Mouse (Mus musculus) stomach, embryonic 16.5 days (tissue): ENCODE measurements at regions not wholly inside any gene's neighbourhood (a gene's known extent, or its start where the extent isn't known, plus 50 kb on each side); places are given as distances from the start of the nearest gene placed in this dataset.
"Not testable (repeated sequence)": the region's sequence is repeated elsewhere in the genome, so short reads cannot be mapped to it uniquely, and the experiment has no call there.

Experiments used
- ATAC-seq: fragments of 200-750 bp; cut with Nextera tagmentation; 2 replicates; pipeline ENCODE4 v1.8.0; 2017; ENCODE audit warnings: moderate number of reproducible peaks, moderate TSS enrichment; ENCODE audit not compliant: insufficient read depth, low FRiP score
- H3K27ac ChIP-seq: fragments of 300-500 bp; sonication (generic); 2 replicates; pipeline ENCODE4 v1.5.1; 2014; ENCODE audit warnings: low read length
- H3K27me3 ChIP-seq: fragments of 300-500 bp; sonication (generic); 2 replicates; pipeline ENCODE4 v1.6.1; 2014; ENCODE audit warnings: low read length, control low read depth, mixed read lengths; ENCODE audit not compliant: control insufficient read depth, insufficient read depth
- H3K36me3 ChIP-seq: fragments of 300-500 bp; sonication (generic); 2 replicates; pipeline ENCODE4 v1.6.1; 2014; ENCODE audit warnings: low read length; ENCODE audit not compliant: control insufficient read depth, insufficient read depth
- H3K4me1 ChIP-seq: fragments of 300-500 bp; sonication (generic); 2 replicates; pipeline ENCODE4 v1.6.1; 2014; ENCODE audit warnings: low read length, control low read depth, mixed read lengths; ENCODE audit not compliant: control insufficient read depth, insufficient read depth
- H3K4me2 ChIP-seq: fragments of 300-500 bp; sonication (generic); 2 replicates; pipeline ENCODE4 v1.6.1; 2014; ENCODE audit warnings: low read depth, low read length, mixed read lengths
- H3K4me3 ChIP-seq: fragments of 300-500 bp; sonication (generic); replicated peaks from 2 replicates; pipeline ENCODE4 v1.5.1; 2014; ENCODE audit warnings: mild to moderate bottlenecking, low read length
- H3K9ac ChIP-seq: fragments of 300-500 bp; sonication (generic); 2 replicates; pipeline ENCODE4 v1.6.1; 2014; ENCODE audit warnings: low read length
- H3K9me3 ChIP-seq: fragments of 300-500 bp; sonication (generic); replicated peaks from 2 replicates; pipeline ENCODE4 v1.6.1; 2016; ENCODE audit warnings: low read length, control low read depth; ENCODE audit not compliant: control insufficient read depth
- WGBS: fragments of 180-500 bp; shearing (Covaris S2); extraction: QIAGEN DNeasy Blood & Tissue Kit; methylation state at CpG from one replicate; pipeline ENCODE4 v1.1.7; 2014; 5-methylcytosine and 5-hydroxymethylcytosine counted together

DNA sequence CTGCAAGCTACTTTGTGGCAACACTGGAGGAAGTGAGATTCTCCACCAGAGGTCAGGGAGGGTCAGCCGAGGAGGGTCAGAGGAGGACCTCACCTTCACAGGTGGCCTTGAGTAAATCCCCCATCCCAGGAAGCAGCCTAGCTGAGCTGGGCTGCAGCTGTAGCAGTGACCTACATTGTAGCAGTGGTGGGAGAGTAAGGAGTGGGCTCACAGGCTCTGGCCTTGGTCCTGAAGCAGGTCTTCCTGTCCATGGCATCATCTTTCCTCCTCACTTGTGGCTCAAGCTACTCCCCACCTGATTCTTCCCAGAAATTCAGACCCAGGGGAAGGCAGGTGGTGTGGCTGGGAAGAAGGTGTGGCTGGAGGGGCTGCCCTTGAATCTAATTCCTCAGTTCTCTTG lies 84.3 kb downstream of the 1810013L24Rik start:
- not testable (repeated sequence) for H3K4me2 ChIP-seq, H3K4me3 ChIP-seq, H3K4me1 ChIP-seq, H3K36me3 ChIP-seq, H3K27me3 ChIP-seq, H3K27ac ChIP-seq, ATAC-seq, H3K9me3 ChIP-seq, H3K9ac ChIP-seq
- WGBS: 19% methylated on average over 1 of the region's 1 CpGs

- no peak for ATAC-seq
- Histone ChIP-seq H3K27ac (no peak overlapping the region), H3K9ac (no peak overlapping the region), H3K9me3 (no peaks in the 10 kb centered on the region), H3K4me3 (no peak overlapping the region), H3K27me3 (no peaks in the 10 kb centered on the region), H3K4me2 (no peak overlapping the region), H3K36me3 (no peaks in the 10 kb centered on the region), H3K4me1 (no peaks in the 10 kb centered on the region)
- WGBS: 44% methylated on average over 7 of the region's 7 CpGs
These were observed 86.2 kb downstream of the 1810013L24Rik start for GRCm38 (mm10) chr16:8916091-8916490.

DNA sequence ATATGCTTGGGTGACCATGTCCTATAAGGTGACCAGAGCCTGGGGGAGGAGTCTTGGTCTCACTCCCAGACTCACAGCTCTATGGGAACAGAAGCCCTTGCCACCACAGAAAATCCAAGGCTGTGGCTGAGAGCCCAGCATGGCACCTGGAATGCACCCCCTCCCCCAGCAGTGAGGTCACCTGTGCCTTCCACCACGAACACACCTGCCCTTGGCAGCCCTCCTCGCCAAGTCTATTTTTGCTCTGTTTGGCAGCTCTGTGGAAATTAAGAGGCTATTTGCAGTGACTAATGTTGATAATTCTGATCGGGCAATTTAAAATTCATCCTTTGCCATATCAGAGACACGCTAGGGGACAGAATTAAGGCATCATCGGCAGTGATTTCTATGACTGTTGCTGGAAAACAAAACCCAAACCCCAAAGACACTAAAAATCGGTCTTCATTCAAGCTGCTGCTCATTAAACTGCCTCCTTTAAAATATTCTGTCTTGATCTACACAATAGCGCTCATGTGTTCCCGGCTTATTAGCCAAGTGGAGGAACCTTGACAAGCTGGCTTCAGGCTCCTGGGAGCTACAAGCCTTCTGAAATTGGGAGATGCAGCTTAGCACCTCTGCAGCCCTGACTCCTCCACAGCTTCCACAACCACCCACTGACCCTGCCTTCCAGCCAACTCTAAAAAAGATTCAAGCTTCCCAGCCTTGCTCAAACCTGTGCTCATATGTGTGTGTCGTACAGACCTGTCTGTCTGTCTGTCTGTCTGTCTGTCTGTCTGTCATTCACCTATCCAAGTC lies 89.0 kb downstream of the 1810013L24Rik start:
- no peaks in the 10 kb centered on the region for H3K4me1 ChIP-seq
- 79% methylated on average over 9 of the region's 9 CpGs for WGBS
- ATAC-seq: no peak

DNA sequence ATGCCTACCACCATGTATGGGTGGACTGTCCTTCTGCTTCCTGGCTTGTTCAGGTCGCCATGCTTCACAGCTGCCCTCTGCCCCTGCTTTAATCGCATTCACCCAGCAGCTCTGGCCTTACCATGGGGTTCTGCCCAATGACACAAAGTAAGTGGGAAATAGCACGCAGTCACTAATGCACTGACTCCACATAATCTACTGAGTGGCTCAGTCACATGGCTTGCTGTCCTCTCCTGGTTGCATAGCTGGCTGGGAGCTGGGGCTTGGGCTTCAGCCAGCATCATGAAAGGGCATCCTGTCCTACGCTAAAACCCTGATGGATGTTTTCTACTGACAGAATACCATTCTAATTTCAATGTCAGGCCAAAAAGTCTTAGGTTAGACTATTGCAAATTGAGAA lies 94.8 kb downstream of the 1810013L24Rik start:
- no peaks in the 10 kb centered on the region for H3K36me3 ChIP-seq
- WGBS: 84% methylated on average over 4 of the region's 4 CpGs
- H3K4me1 ChIP-seq: no peaks in the 10 kb centered on the region
- H3K4me3 ChIP-seq: no peak overlapping the region
- ATAC-seq: no peak
- H3K27me3 ChIP-seq: no peaks in the 10 kb centered on the region
- no peak overlapping the region for H3K27ac ChIP-seq
- H3K9ac ChIP-seq: no peak overlapping the region
- H3K4me2 ChIP-seq: no peak overlapping the region
- H3K9me3 ChIP-seq: no peaks in the 10 kb centered on the region

More for the DNA sequence above, 89.0 kb downstream of the 1810013L24Rik start:
- no peak overlapping the region for H3K4me3 ChIP-seq
- H3K27ac ChIP-seq: no peak overlapping the region
- H3K9ac ChIP-seq: no peak overlapping the region
- no peaks in the 10 kb centered on the region for H3K27me3 ChIP-seq
- H3K4me2 ChIP-seq: no peak overlapping the region
- H3K9me3 ChIP-seq: no peaks in the 10 kb centered on the region
- no peaks in the 10 kb centered on the region for H3K36me3 ChIP-seq

- no peak for ATAC-seq
- Histone ChIP-seq H3K9me3 (no peaks in the 10 kb centered on the region), H3K4me2 (no peak overlapping the region), H3K27me3 (no peaks in the 10 kb centered on the region), H3K36me3 (no peaks in the 10 kb centered on the region), H3K9ac (no peak overlapping the region), H3K27ac (no peak overlapping the region), H3K4me3 (no peak overlapping the region), H3K4me1 (no peaks in the 10 kb centered on the region)
These were observed 102.1 kb downstream of the 1810013L24Rik start for GRCm38 (mm10) chr16:8931961-8932360.

- Histone ChIP-seq H3K27ac (no peak overlapping the region), H3K9me3 (no peaks in the 10 kb centered on the region), H3K36me3 (no peaks in the 10 kb centered on the region), H3K4me3 (no peak overlapping the region), H3K4me2 (no peak overlapping the region), H3K27me3 (no peaks in the 10 kb centered on the region), H3K9ac (no peak overlapping the region), H3K4me1 (no peaks in the 10 kb centered on the region)
- WGBS: 93% methylated on average over 3 of the region's 3 CpGs
- ATAC-seq: no peak
These were observed 103.2 kb downstream of the 1810013L24Rik start for GRCm38 (mm10) chr16:8933121-8933520.

- H3K9ac ChIP-seq: no peak overlapping the region
These were observed 106.5 kb downstream of the 1810013L24Rik start for GRCm38 (mm10) chr16:8936446-8936845.

GRCm38 (mm10) chr16:8938516-8938915 lies 108.6 kb downstream of the 1810013L24Rik start:
- Histone ChIP-seq H3K4me2 (no peak overlapping the region), H3K9ac (no peak overlapping the region), H3K4me3 (no peak overlapping the region), H3K36me3 (no peaks in the 10 kb centered on the region), H3K27ac (no peak overlapping the region), H3K27me3 (no peaks in the 10 kb centered on the region), H3K9me3 (no peaks in the 10 kb centered on the region), H3K4me1 (no peaks in the 10 kb centered on the region)
- 32% methylated on average over 5 of the region's 5 CpGs for WGBS
- ATAC-seq: no peak

More at GRCm38 (mm10) chr16:8936446-8936845, 106.5 kb downstream of the 1810013L24Rik start:
- Histone ChIP-seq H3K27me3 (no peaks in the 10 kb centered on the region), H3K9me3 (no peaks in the 10 kb centered on the region), H3K36me3 (no peaks in the 10 kb centered on the region), H3K4me3 (no peak overlapping the region), H3K4me1 (no peaks in the 10 kb centered on the region), H3K27ac (no peak overlapping the region), H3K4me2 (no peak overlapping the region)
- no peak for ATAC-seq

- ATAC-seq: no peak
- Histone ChIP-seq H3K36me3 (no peaks in the 10 kb centered on the region), H3K9ac (no peak overlapping the region), H3K27me3 (no peaks in the 10 kb centered on the region), H3K4me1 (no peaks in the 10 kb centered on the region), H3K27ac (no peak overlapping the region), H3K4me2 (no peak overlapping the region), H3K9me3 (no peaks in the 10 kb centered on the region), H3K4me3 (no peak overlapping the region)
- WGBS: 39% methylated on average over 7 of the region's 7 CpGs
These were observed 109.2 kb downstream of the 1810013L24Rik start for GRCm38 (mm10) chr16:8939136-8939535.
